Mouse (Mus musculus): ENCODE measurements at regions not wholly inside any gene's neighbourhood (a gene's known extent, or its start where the extent isn't known, plus 50 kb on each side); places are given as distances from the start of the nearest gene placed in this dataset.

GRCm38 (mm10) chr10:124208317-124208716, 944.5 kb downstream of the Fam19a2 start:
- no peak for TF ChIP-seq CTCF (IDR thresholded peaks at IDR 0.05; ENCODE audit: extremely low read depth, insufficient read length, insufficient replicate concordance, low read depth, low read length)
- no peak for TF ChIP-seq POLR2A (IDR thresholded peaks at IDR 0.05; ENCODE audit: low read depth, low read length)
